9 mouse cellular contexts compared by ENCODE assay signal in genomic region chr16:35319335-35319734, GRCm38 (mm10). TPM values are rescaled to one million over a fixed set of nuclear protein-coding genes. Genes with fewer than 3 reads are reported as not detected.
DNase-seq lines count a peak whose midpoint lies in the region; ATAC-seq lines count a peak whose summit lies in the region.
"Had no signal": no experiment of that assay in that cellular context is flagged by ENCODE, and none has a peak within 500 bp of the region (broad histone marks: within the 10 kb centered on the region; RNA-seq: fewer than 3 reads in every experiment).

No protein-coding gene starts in this region.

- no peak overlapping the region for H3K9ac ChIP-seq in neural tube, embryonic 12.5 days
- H3K9ac ChIP-seq: limb, embryonic 15.5 days had no signal

- DNase-seq in heart, adult 18-20 months = peak; percentile 15 to 28
- DNase-seq in heart, postnatal 4 days = no peak
- DNase-seq in neural tube, embryonic 10.5 days (ENCODE audit: extremely low spot score, low spot score) = no peak
- DNase-seq in retina, adult 2 months (ENCODE audit: low read depth, low spot score) = peak; percentile 38
- no peak for DNase-seq in adrenal gland, adult 8-10 months
- DNase-seq in yolk sac, embryonic 10.5 days (ENCODE audit: low spot score) = no peak

- H3K27me3 ChIP-seq in neural tube, embryonic 12.5 days (replicated peaks) = no peaks in the 10 kb centered on the region
- H3K27me3 ChIP-seq: limb, embryonic 15.5 days had no signal

- no peaks in the 10 kb centered on the region for H3K36me3 ChIP-seq in neural tube, embryonic 12.5 days

- no peaks in the 10 kb centered on the region for H3K4me1 ChIP-seq in neural tube, embryonic 12.5 days
- H3K4me1 ChIP-seq: limb, embryonic 15.5 days had no signal

- no peaks in the 10 kb centered on the region for H3K9me3 ChIP-seq in neural tube, embryonic 12.5 days
- H3K9me3 ChIP-seq: limb, embryonic 15.5 days had no signal

- no peak overlapping the region for H3K4me2 ChIP-seq in neural tube, embryonic 12.5 days (replicated peaks)
- H3K4me2 ChIP-seq: limb, embryonic 15.5 days had no signal

- ATAC-seq in neural tube, embryonic 12.5 days (ENCODE audit: low FRiP score, low read depth) = peak; percentile 25; the same call in 1 of the 2 replicates
- peak; percentile 40; the same call in 1 of the 2 replicates for ATAC-seq in granulocyte monocyte progenitor cell, adult 5-6 weeks (replicated peaks; ENCODE audit: poor library complexity, severe bottlenecking)

- H3K4me3 ChIP-seq in neural tube, embryonic 12.5 days = no peak overlapping the region
- H3K4me3 ChIP-seq: limb, embryonic 15.5 days had no signal

- 38% methylated on average over 4 of the region's 4 CpGs for WGBS in neural tube, embryonic 12.5 days

- H3K27ac ChIP-seq in neural tube, embryonic 12.5 days = no peak overlapping the region
- H3K27ac ChIP-seq: limb, embryonic 15.5 days had no signal

RNA-seq across cellular contexts. Expression of gene Sec22a, which starts 44.4 kb away (rescaled TPM):
- 10 to 100 TPM; 11.9 to 12.2 TPM for total RNA-seq in heart, adult 18-20 months (2021)
- 10 to 100 TPM; 16.7 to 18.3 TPM for total RNA-seq in heart, postnatal 4 days (2021)
- 35.3 and 38.9 TPM in 2 replicates for polyA plus RNA-seq in neural tube, embryonic 12.5 days (2016; fragmentation: Nextera tagmentation; extraction: Ambion mirVana)
- 16.0 and 18.3 TPM in 2 replicates for total RNA-seq in granulocyte monocyte progenitor cell, adult 5-6 weeks (2014; fragmentation: Nextera tagmentation)
- 9.7 and 10.7 TPM in 2 replicates for total RNA-seq in granulocyte monocyte progenitor cell, adult 5-6 weeks (2017)
- total RNA-seq in adrenal gland, adult 8-10 months (2022) = 10 to 100 TPM; 30.5 to 38.8 (median 32.9) TPM

Comparison
In these comparisons a context has a peak if more than half of its experiments do, and no peak if none do; other contexts are left out.
1. DNase-seq: peak in heart, adult 18-20 months (2 of 2) and retina, adult 2 months (single experiment); none in heart, postnatal 4 days (single experiment), neural tube, embryonic 10.5 days (single experiment), adrenal gland, adult 8-10 months (single experiment) and yolk sac, embryonic 10.5 days (single experiment).